Mouse (Mus musculus) C2C12 (cell line): ENCODE data around the gene Nomo1.

Experiments
- CTCF ChIP-seq: IDR thresholded peaks from one replicate; pipeline ENCODE4 v1.5.1; 2011; ENCODE audit not compliant: control insufficient read depth, insufficient read depth, insufficient read length
- USF1 ChIP-seq: IDR thresholded peaks from one replicate; pipeline ENCODE4 v1.6.1; 2011; ENCODE audit warnings: low read depth, mild to moderate bottlenecking, control low read depth, moderate library complexity

- no peak for TF ChIP-seq CTCF
- TF ChIP-seq USF1 = no peak
Measured at GRCm38 (mm10) chr7:46086378-46086777, 52.9 kb downstream of the Nomo1 start.
